Mouse (Mus musculus) kidney, adult 2 months (tissue): ENCODE results near the gene Acot1.

Experiments
- CTCF ChIP-seq: fragments of 200-500 bp; conservative IDR thresholded peaks from 2 replicates; pipeline ENCODE4 v1.5.1; 2011; ENCODE audit warnings: low read depth, mild to moderate bottlenecking, control low read depth, low read length, moderate library complexity, mixed read lengths; ENCODE audit not compliant: insufficient read depth, insufficient read length
- POLR2A ChIP-seq: fragments of 200-500 bp; IDR thresholded peaks from one replicate; pipeline ENCODE4 v1.6.1; 2011; ENCODE audit warnings: low read depth, low read length, control low read depth

- no peak for TF ChIP-seq CTCF
- no peak for TF ChIP-seq POLR2A
These were observed 43.3 kb downstream of the Acot1 start for GRCm38 (mm10) chr12:84052609-84053008.
